Mouse (Mus musculus) adrenal gland, adult (tissue): ENCODE measurements around the gene Lrrc8a.

ENCODE experiments used
- DNase-seq, 2 experiments: peaks; one replicate each; pipeline ENCODE4 v3.0.0; 2022 to 2023; ENCODE audit warnings: low spot score in 1 of 2; ENCODE audit not compliant: inconsistent age in 2 of 2

Gene Lrrc8a

DNA sequence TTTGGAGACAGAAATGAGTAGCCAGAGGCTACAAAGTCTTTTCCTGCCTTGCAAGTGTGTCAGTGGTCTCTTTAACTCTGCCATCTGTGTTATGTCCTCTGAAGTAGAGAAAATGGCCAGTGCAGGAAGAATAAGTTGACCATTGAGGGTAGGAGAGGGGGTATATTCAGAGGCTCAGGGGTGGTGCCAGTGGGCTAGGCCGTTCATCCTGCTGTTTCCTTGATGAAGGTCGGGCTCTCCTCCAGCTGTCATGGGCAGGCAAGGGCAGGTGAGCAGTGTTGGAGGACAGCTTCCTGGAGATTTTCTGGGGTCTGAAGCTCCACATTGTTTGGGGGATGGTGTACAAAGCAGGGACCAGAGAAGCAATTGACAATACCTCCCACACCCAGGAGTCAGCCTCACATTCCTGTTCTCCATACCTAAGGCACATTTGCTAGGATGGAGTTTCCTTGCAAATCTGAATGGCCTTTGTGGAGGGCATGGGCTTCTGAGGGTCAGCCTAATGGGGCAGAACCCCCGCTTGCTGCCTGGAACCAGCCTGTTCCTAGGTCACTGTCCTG lies 1.5 kb downstream of the Lrrc8a start:
- DNase-seq: peak in 1 of 2 experiments; percentile 57

DNA sequence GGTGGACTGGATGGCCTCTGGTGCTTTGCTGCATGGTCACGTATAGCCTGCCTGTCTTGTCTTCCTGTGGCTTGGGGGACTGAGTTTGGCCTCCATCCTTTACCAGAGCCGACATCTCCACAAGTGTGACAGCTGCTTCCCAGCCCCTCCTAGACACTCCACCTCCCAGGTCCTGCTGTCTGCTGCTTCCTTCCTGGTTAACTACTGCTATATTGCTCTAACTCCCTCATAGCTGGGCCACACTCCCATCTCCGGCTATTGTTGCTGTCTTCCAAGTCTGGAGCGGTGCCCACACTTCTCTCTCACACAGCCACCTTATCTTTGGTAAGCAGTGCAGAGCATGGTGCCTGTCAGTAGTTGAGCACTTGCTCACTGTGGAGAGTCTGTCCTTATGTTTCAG lies 2.3 kb downstream of the Lrrc8a start:
- DNase-seq: peak; percentile 62 to 77

DNA sequence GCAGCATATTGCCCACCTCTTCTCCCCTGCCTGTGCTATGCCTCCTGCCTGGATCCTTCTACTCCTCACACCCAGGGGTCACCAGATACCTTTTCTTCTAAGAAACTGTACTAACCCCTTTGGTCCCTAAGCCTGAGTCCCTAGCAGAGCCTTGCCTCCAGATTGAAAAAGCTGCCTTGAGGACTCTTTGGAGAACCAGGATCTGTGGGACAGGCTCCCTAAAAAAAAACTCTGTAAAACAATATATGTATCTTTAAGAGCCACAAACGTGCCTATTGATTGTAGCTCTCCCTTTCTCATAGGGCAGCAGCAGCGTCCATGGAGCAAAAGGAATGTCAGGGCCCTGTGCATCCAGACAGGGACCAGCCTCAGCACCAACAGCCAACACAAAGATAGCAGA lies 2.8 kb downstream of the Lrrc8a start, which contains the start of gene Gm28035:
Gene Gm28035, plus strand, starts transcription at position 301 of the 400 bp plus-strand sequence.
- DNase-seq: no peak

DNA sequence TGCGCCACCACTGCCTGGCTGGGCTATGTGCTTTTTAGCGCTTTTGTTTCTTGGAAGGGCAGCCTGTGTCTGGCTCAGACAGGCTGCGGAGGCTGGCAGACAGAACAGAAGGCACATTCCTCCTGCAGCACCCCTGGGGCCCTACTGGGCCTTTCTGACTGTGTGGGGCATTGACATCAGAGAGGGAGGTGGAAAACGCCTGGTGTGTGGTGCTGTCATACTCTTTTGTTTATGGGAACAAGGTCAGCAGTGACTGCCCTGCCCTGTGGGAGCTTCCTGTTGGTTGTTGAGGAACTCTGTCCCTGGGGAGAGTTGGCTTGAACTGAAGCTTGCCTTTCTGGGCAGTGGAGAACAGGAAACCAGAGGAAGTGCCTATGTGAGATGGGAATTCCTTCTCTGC lies 5.0 kb downstream of the Lrrc8a start:
- peak; percentile 83 to 92 for DNase-seq

DNA sequence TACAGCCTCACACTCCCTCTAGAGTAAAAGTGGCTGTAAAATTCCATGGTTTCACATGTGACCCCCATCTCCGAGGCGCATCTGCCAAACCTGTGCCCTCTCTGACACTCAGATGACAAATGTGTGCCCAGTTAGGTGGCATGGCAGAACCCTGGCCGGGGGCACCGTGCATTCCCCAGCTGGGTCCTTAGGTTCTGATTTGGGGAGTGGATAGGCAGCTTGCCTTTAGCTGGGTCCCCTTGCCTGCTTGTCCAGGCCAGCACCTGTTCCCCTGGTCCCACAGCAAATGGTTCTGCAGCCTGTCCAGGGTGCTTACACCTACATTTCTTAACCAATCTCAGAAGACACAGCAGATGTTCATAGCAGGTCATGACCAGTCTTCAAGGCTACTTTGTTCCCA lies 5.9 kb downstream of the Lrrc8a start:
- DNase-seq: peak in 1 of 2 experiments; percentile 57

DNA sequence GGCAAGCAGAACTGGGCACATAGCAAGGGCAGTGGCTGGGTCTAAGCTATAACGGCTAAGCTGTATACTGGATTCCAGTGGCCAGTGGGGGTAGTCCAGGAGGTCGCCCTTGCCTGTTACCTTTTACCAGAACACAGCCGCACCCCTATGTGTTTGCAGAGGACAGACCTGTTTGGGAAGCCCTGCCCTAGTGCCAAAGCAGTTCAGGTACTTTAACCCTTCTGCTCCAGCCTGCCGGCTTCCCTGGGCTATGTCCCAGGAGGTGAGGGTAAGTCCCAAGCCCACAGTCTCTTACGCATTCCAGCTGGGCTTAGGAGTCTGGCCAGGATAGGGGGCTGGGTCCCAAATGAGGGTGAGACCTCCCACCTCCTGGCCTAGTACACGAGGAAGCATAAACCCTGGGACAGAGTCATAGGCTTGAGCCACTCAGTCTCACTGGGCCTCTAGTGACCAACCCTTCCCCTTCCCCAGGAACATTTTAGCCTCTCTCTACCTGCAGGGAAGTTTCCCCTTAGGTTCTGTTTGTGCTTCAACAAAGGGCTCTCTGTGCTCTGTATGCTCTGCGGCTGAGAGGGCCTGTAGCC lies 7.2 kb downstream of the Lrrc8a start:
- DNase-seq: peak in 1 of 2 experiments; percentile 27

DNA sequence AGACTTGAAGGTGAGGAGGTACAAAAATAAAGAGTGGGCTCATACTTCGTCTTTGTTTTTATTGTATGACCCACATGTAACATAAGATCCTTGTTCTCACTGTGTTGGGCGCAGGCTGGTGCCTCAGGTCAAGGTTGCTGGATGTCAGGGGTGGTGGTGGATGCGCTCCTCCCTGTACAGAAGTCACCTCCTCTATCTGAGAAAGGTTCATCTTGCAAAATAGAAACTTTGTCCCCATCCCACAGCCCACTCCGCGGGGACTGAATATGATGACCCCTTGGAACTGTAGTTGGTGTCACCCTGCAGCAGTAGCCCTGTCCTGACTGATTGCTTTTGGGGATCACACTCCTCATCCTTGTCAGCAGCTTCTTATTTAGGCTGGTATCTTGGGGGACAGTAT lies 9.5 kb downstream of the Lrrc8a start:
- peak in 1 of 2 experiments; percentile 15 for DNase-seq

DNA sequence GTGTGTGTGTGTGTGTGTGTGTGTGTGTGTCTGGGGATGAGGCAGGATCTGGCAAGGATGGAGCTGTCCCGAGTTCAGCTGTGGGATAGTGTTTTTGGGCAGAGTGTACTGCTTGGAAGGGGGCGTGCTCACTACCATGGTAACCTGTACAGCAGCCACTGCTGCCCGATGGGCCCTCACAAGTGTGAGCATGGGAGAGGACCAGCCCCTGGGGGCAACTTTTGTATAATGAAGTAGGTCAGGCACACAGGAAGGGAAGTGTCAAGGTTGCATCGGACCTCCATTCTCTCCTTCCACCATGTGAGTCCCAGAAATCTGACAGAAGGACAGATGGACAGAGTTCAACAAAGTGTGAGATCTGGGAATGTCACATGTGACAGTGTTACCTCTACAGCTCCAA lies 10.2 kb downstream of the Lrrc8a start:
- DNase-seq: peak in 1 of 2 experiments; percentile 34

DNA sequence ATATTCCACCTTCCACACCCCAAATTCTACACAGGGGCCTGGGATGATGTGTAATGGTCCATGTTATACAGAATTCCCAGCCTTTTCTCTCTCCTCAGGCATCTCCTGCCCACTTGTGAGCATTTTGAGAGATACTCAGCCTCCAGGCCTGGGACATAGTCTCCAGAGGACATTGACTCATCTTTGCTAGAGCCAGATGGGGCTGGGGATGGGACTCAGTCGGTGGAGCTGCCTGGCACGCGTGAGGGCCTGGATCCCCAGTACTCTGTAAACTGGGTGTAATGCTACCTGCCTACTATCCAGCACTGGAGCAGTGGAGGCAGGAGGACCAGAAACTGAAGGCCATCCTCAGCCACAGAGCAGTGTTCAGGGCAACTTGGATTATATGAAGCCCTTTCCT lies 11.7 kb downstream of the Lrrc8a start:
- DNase-seq: no peak

DNA sequence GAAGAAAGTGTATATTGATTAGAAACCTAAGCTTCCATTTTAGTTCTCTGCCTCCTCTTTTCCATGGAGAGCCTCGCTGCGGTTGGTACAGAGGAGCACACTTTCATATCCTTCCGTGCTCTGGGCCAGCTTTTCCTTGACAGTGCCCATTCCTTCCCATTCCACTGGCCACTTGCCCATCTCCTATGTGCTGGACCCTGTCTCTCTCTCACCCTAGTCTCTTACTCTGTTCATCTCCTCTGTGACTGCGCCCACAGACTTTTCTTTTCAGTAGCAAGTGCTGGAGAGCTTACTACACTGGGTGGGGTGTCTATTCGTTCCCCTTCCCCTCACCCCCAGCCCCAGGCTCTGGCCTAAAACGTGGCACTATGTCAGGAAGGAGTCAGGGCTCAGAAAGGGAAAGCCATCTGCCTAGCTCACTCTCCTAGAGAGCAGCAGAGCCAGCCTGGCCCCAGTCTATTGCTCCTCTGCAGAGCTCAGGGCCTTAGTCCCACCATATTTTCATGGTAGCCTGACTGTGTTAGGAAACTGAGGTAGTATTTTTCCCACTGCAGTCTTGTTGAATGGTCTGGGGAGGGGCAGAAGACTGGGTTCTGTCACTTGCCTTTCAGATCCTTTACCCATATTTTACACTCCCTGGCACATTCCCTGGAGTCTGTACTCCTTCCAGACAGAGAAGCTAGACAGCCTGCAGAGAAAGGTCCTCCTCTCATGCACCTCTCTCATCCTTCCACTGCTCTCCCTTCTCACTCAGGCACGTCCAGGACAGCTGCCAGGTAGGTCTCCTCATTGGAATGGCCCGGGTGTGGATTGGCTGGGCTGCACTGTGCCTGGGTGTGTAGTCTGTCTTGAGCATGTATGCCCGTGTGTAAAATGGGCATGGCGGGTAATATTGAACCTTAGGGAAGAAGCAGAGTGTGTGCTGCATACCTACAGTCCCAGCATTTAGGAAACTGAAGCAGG lies 12.9 kb downstream of the Lrrc8a start:
- no peak for DNase-seq

DNA sequence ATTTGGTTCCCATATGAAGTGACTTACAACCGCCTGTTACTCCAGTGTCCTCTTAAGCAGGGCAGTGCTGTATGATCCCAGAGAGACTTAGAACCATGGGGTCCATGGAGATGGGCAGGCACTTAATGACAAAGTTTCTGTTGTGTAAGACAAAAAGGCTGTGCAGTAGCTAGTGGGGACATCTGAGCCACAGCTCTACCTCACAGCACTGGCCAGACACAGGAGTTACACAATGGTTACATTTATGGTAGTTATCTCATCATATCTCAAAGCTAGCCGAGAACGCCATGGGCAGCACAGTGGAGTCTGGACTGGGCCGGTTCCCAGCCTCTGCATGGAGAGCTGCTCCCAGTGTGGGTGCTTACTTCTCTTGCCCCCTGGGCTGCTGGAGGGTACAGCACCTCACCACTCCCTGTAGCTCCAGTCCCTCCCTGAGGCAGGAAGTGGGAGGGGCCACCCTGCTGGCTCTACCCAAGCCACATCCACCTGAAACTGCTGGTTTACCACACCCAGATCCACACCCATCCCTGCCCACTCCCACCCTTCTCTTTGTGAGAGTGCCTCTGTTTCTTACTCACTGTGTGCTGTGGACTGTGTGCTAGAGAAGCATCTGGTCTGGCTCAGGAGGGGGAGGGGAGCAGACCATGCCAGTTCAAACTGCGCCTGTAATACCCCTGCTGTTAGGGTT lies 14.0 kb downstream of the Lrrc8a start:
- DNase-seq: peak in 1 of 2 experiments; percentile 68

DNA sequence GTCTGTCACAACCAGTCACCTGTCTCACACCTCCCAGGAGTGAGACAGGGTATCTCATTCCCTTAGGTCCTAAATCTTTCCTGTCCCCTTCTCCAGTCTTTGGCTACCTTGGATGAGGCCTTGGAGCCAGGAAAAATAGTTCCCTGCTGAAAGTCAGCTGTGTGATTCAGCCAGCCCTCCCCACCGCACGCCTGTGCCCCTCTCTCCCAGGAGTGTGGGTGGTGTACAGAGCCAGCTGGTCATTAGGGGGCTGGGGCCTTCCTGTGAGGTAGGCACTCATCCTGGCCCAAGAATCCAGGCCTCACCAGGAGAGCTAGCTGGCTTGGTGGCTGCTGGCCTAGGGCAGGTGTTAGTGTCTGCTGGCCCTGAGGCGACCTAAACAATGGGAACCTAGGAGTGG lies 15.0 kb downstream of the Lrrc8a start:
- DNase-seq: peak; percentile 58 to 85

DNA sequence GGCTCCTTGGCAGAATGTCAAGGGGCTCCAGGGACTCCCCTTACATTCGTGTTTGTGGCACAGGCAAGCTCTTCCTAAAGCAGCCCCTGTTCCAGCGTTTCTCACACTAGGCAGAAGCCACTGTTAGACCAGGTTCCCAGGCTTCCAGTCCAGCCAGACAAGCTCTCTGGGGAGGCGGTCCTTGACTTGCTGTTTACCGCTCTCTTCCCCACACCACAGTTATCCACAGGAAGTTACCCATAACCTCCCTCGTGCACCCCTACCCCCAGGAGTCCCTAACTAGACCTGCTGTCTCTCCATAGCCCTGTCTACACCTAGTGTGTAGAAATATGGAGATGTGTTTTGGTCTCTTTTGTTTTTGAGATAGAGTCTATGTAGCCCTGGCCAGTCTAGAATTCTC lies 16.3 kb downstream of the Lrrc8a start:
- no peak for DNase-seq

DNA sequence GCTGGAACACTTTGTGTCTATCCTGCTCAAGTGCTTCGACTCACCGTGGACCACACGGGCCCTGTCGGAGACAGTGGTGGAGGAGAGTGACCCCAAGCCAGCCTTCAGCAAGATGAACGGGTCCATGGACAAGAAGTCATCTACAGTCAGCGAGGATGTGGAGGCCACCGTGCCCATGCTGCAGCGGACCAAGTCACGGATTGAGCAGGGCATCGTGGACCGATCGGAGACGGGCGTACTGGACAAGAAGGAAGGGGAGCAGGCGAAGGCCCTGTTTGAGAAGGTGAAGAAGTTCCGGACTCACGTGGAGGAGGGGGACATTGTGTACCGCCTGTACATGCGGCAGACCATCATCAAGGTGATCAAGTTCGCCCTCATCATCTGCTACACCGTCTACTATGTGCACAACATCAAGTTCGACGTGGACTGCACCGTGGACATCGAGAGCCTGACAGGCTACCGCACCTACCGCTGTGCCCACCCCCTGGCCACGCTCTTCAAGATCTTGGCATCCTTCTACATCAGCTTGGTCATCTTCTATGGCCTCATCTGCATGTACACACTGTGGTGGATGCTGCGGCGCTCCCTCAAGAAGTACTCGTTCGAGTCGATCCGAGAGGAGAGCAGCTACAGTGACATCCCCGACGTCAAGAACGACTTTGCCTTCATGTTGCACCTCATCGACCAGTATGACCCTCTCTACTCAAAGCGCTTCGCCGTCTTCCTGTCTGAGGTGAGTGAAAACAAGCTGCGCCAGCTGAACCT lies 18.3 kb downstream of the Lrrc8a start:
- peak in 1 of 2 experiments; percentile 31 for DNase-seq

DNA sequence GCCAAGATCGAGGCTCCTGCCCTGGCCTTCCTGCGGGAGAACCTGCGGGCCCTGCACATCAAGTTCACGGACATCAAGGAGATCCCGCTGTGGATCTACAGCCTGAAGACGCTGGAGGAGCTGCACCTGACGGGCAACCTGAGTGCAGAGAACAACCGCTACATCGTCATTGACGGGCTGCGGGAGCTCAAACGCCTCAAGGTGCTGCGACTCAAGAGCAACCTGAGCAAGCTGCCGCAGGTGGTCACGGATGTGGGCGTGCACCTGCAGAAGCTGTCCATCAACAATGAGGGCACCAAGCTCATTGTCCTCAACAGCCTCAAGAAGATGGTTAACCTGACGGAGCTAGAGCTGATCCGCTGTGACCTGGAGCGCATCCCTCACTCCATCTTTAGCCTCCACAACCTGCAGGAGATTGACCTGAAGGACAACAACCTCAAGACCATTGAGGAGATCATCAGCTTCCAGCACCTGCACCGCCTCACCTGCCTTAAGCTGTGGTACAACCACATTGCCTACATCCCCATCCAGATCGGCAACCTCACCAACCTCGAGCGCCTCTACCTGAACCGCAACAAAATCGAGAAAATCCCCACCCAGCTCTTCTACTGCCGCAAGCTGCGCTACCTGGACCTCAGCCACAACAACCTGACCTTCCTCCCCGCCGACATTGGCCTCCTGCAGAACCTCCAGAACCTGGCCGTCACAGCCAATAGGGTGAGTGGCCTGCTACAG lies 19.3 kb downstream of the Lrrc8a start:
- peak in 1 of 2 experiments; percentile 27 for DNase-seq

DNA sequence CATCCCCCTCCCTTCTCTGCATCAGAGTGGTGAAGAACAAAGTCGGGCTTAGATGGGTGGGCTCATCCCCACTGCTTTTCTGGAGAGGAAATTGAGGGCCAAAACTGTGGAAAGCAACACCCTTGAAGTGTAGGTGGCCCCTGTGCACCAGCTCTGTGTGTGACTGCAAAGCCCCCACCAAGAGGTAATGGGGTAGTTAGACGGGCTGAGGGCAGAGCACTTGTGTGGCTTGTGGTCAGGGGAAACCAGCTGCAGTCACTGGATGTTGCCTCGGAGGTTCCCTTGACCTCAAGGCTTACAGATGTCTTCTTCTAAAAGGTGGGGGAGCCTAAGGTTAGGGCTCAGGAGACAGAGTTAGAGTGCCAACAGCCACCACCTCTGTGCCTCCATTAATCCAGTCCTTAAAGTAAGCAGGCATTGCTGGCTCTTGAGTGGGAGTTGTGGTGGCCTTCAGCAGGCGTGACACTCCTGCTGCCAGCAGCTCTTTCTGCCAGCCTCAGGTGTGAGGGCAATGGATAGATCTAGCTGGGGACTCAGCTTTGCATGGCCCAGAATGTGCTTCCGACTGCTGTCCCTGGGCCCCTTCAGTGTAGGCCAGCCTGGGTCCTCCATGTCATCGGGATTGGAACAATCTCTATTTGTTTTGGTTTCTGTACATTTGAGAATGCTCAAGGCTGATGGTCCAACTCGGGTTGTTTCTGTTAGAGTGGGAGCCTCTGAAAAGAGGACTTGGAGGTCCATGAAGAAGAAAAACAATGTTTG lies 20.4 kb downstream of the Lrrc8a start:
- DNase-seq: peak in 1 of 2 experiments; percentile 36

DNA sequence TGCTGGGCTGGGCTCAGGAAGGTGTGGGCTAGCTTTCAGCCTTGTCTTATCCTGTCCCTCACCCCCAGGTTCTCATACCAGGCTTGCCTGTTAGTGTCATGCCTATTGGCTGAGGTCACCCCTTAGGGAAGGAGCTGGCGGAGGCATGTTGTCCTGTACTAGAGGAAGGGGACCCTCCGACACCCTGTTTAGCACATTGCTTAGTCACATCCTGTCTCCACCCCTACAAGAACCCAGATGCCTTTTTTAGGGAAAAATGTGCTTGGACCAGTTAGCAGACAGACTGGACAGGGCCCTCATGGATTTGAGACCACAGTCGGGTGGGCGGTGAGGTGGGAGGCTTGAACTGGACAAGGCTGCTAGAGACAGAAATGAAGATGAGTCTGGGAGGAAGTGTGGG lies 21.1 kb downstream of the Lrrc8a start:
- DNase-seq: peak; percentile 61 to 73

DNA sequence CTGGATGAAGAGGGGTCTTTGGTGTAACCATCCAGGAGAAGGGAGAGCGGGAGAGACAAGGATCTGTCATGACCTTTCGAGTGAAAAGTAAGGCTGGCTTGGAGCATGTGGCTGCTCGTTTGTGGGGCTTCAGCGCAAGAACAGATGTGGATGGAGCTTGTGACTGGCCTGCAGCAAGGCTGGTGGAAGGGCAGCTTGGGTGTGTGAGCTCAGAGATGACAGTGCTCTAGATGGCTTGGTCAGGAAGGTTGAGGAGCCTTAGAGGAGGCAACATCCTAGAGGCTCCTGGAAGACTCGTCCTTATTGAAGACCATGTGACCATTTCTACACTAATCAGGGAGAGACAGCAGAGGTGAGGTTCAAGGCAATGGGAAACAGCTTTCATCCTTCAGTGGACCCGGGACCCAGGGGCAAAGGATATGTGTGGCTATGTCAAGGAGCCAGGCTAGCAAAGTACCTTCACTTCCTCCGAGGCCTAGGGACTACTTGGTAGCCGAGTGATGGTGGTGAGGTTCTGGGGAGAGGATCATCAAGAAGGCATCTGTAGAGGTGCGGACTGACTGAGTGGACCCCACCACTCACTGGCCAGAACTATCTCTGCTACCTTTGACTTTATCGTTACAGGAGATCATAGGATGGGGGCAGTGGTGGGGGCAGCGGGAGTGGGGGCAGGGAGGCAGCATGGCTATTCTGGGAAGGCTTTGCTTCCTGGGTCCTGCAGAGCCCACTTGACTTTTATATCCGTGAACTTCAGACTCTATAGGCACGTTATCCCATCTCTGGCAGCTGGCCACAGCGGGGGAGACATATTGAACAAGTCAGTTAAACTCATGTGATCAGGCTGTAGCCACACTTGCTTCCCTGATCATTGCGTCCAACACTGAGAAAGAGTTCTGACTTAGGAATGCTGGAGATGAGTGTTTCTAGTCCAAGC lies 21.9 kb downstream of the Lrrc8a start:
- peak in 1 of 2 experiments; percentile 39 for DNase-seq
